In genomic region chr4:129247381-129248242, GRCm38 (mm10) we compare ENCODE assay signal across 8 mouse cellular contexts. TPM values are rescaled to one million over a fixed set of nuclear protein-coding genes. Genes with fewer than 3 reads are reported as not detected.
DNase-seq lines count a peak whose midpoint lies in the region; ATAC-seq and TF ChIP-seq lines count a peak whose summit lies in the region.

No protein-coding gene starts in this region.

- H3K27ac ChIP-seq in cerebellum, adult 2 months (ENCODE audit: insufficient read depth, low read length) = peak overlapping the region; percentile 4; the same call in 1 of the 2 replicates
- no peak overlapping the region for H3K27ac ChIP-seq in ES-E14 (ENCODE audit: insufficient read depth, low read depth, low read length, poor library complexity, severe bottlenecking)
- no peak overlapping the region for H3K27ac ChIP-seq in hindbrain, embryonic 12.5 days
- H3K27ac ChIP-seq in liver, embryonic 15.5 days (replicated peaks) = peak overlapping the region; percentile 33
- H3K27ac ChIP-seq in stomach, postnatal 0 days (replicated peaks) = peak overlapping the region; percentile 98

- H3K36me3 ChIP-seq in ES-E14 (ENCODE audit: control insufficient read depth, insufficient read depth, low read length, poor library complexity, severe bottlenecking) = no peaks in the 10 kb centered on the region
- H3K36me3 ChIP-seq in hindbrain, embryonic 12.5 days = no peaks in the 10 kb centered on the region
- no peaks in the 10 kb centered on the region for H3K36me3 ChIP-seq in liver, embryonic 15.5 days (replicated peaks)
- no peaks in the 10 kb centered on the region for H3K36me3 ChIP-seq in stomach, postnatal 0 days (ENCODE audit: control insufficient read depth, insufficient read depth, low read length)

- H3K9me3 ChIP-seq in ES-E14 (ENCODE audit: control insufficient read depth, insufficient read depth, low read depth, low read length) = no peaks in the 10 kb centered on the region
- H3K9me3 ChIP-seq in hindbrain, embryonic 12.5 days (replicated peaks) = no peaks in the 10 kb centered on the region
- no peaks in the 10 kb centered on the region for H3K9me3 ChIP-seq in liver, embryonic 15.5 days (replicated peaks)
- no peaks in the 10 kb centered on the region for H3K9me3 ChIP-seq in stomach, postnatal 0 days (ENCODE audit: control insufficient read depth, low read length)

- no peaks in the 10 kb centered on the region for H3K27me3 ChIP-seq in cerebellum, adult 2 months (ENCODE audit: control insufficient read depth, insufficient read depth, low read length)
- H3K27me3 ChIP-seq in hindbrain, embryonic 12.5 days = peaks cover 67% of the 10 kb centered on the region
- H3K27me3 ChIP-seq in liver, embryonic 15.5 days = peaks cover 80% of the 10 kb centered on the region
- no peaks in the 10 kb centered on the region for H3K27me3 ChIP-seq in stomach, postnatal 0 days (ENCODE audit: control insufficient read depth, insufficient read depth, low read length)

- no peak for ATAC-seq in hindbrain, embryonic 12.5 days (ENCODE audit: low FRiP score)
- no peak for ATAC-seq in liver, embryonic 15.5 days (ENCODE audit: insufficient read depth)
- peak; percentile 35 for ATAC-seq in stomach, postnatal 0 days (ENCODE audit: low FRiP score, low TSS enrichment)

- in situ Hi-C loops in ES-E14 (cut with MboI; ENCODE audit: low sequenced_read_pairs in 2 of 2, unreplicated experiment in 2 of 2) = no loop called here

- TF ChIP-seq CTCF in cerebellum, adult 2 months (IDR thresholded peaks at IDR 0.05; ENCODE audit: borderline replicate concordance, insufficient read depth, low read depth, low read length) = no peak
- TF ChIP-seq CTCF in stomach, postnatal 0 days (IDR thresholded peaks at IDR 0.05; ENCODE audit: low read depth) = no peak

- peak overlapping the region; percentile 50 for H3K4me3 ChIP-seq in cerebellum, adult 2 months (replicated peaks; ENCODE audit: insufficient read depth, low read depth, low read length)
- H3K4me3 ChIP-seq in ES-E14 (ENCODE audit: insufficient read depth in 1 of 2, low read depth in 1 of 2, low read length in 2 of 2, poor library complexity in 1 of 2, severe bottlenecking in 1 of 2) = peak overlapping the region; percentile 76 to 88
- peak overlapping the region; percentile 49 for H3K4me3 ChIP-seq in hindbrain, embryonic 12.5 days
- H3K4me3 ChIP-seq in liver, embryonic 15.5 days (replicated peaks) = peak overlapping the region; percentile 64
- peak overlapping the region; percentile 72 for H3K4me3 ChIP-seq in stomach, postnatal 0 days (ENCODE audit: low read depth, low read length)

- peak overlapping the region; percentile 94 for H3K4me2 ChIP-seq in hindbrain, embryonic 12.5 days (replicated peaks)
- H3K4me2 ChIP-seq in liver, embryonic 15.5 days = peak overlapping the region; percentile 94
- H3K4me2 ChIP-seq in stomach, postnatal 0 days (replicated peaks; ENCODE audit: low read depth) = peak overlapping the region; percentile 82

- no peak for DNase-seq in cerebellum, adult 2 months
- no peak for DNase-seq in cerebellum, adult 11 months
- no peak for DNase-seq in ES-E14 (ENCODE audit: low read depth, low spot score)
- peak; percentile 83 for DNase-seq in stomach, postnatal 0 days (ENCODE audit: low spot score)
- DNase-seq in spleen, adult 18-20 months = no peak
- DNase-seq in embryo, embryonic 10.5 days (ENCODE audit: low spot score) = no peak

- peaks cover 28% of the 10 kb centered on the region for H3K4me1 ChIP-seq in cerebellum, adult 2 months (ENCODE audit: control insufficient read depth, insufficient read depth, low read length)
- H3K4me1 ChIP-seq in ES-E14 (ENCODE audit: control insufficient read depth in 2 of 2, insufficient read depth in 2 of 2, low read length in 2 of 2, poor library complexity in 1 of 2) = peaks cover 12 to 47% of the 10 kb centered on the region in 2 experiments
- H3K4me1 ChIP-seq in hindbrain, embryonic 12.5 days = peaks cover 39% of the 10 kb centered on the region
- peaks cover 63% of the 10 kb centered on the region for H3K4me1 ChIP-seq in liver, embryonic 15.5 days (replicated peaks)
- peaks cover 3% of the 10 kb centered on the region for H3K4me1 ChIP-seq in stomach, postnatal 0 days (replicated peaks; ENCODE audit: control insufficient read depth, insufficient read depth)

- 13% methylated on average over 24 of the region's 24 CpGs for WGBS in cerebellum, adult 2 months
- WGBS in hindbrain, embryonic 12.5 days = 7% methylated on average over 24 of the region's 24 CpGs
- 10% methylated on average over 24 of the region's 24 CpGs for WGBS in liver, embryonic 15.5 days (ENCODE audit: insufficient replicate concordance)
- WGBS in stomach, postnatal 0 days = 10% methylated on average over 23 of the region's 24 CpGs

- no peak for TF ChIP-seq EP300 in stomach, postnatal 0 days (optimal IDR thresholded peaks at IDR 0.05)

- peak overlapping the region; percentile 79 for H3K9ac ChIP-seq in ES-E14 (ENCODE audit: insufficient read depth, low read depth, low read length, poor library complexity, severe bottlenecking)
- peak overlapping the region; percentile 66 for H3K9ac ChIP-seq in hindbrain, embryonic 12.5 days
- H3K9ac ChIP-seq in liver, embryonic 15.5 days = peak overlapping the region; percentile 59
- H3K9ac ChIP-seq in stomach, postnatal 0 days (ENCODE audit: low read length) = peak overlapping the region; percentile 94

- TF ChIP-seq POLR2A in cerebellum, adult 2 months (IDR thresholded peaks at IDR 0.05; ENCODE audit: borderline replicate concordance, insufficient read depth, low read length) = no peak

TF ChIP-seq in ES-E14, 5 proteins besides CTCF, POLR2A, EP300 and RAD21:
- no peak for TF ChIP-seq ZC3H11A (IDR thresholded peaks at IDR 0.05; ENCODE audit: borderline replicate concordance, low read depth, low read length)
- no peak for TF ChIP-seq ZNF384 (IDR thresholded peaks at IDR 0.05; ENCODE audit: low read depth, low read length)
- no peak for TF ChIP-seq HCFC1 (IDR thresholded peaks at IDR 0.05; ENCODE audit: borderline replicate concordance, insufficient read depth, low read length)
- no peak for TF ChIP-seq CHD2 (IDR thresholded peaks at IDR 0.05; ENCODE audit: low read depth, low read length)
- no peak for TF ChIP-seq MAFK (IDR thresholded peaks at IDR 0.05; ENCODE audit: insufficient read depth, low read depth, low read length)

RNA-seq across cellular contexts. Expression of gene C77080, which starts 13.6 kb away (rescaled TPM):
- polyA plus RNA-seq in cerebellum, adult 2 months (2012; rRNA removed) = 15.6 and 18.5 TPM in 2 replicates
- total RNA-seq in ES-E14 (2012; rRNA removed) = 14.4 and 22.5 TPM in 2 replicates
- 6.0 and 6.4 TPM in 2 replicates for polyA plus RNA-seq in hindbrain, embryonic 12.5 days (2016; fragmentation: Nextera tagmentation; extraction: Ambion mirVana)
- polyA plus RNA-seq in liver, embryonic 15.5 days (2015; fragmentation: Nextera tagmentation; extraction: Ambion mirVana) = 1.1 and 1.6 TPM in 2 replicates
- 9.6 and 10.3 TPM in 2 replicates for polyA plus RNA-seq in stomach, postnatal 0 days (2015; fragmentation: Nextera tagmentation; extraction: Ambion mirVana)

RNA-seq across cellular contexts. Expression of gene Sync, which starts 39.8 kb away (rescaled TPM):
- 1.00 and 1.4 TPM in 2 replicates for polyA plus RNA-seq in cerebellum, adult 2 months (2012; rRNA removed)
- total RNA-seq in ES-E14 (2012; rRNA removed) = 2.0 and 2.1 TPM in 2 replicates
- 1.7 and 1.8 TPM in 2 replicates for polyA plus RNA-seq in hindbrain, embryonic 12.5 days (2016; fragmentation: Nextera tagmentation; extraction: Ambion mirVana)
- 0.21 and 0.35 TPM in 2 replicates for polyA plus RNA-seq in liver, embryonic 15.5 days (2015; fragmentation: Nextera tagmentation; extraction: Ambion mirVana)
- 2.9 and 3.2 TPM in 2 replicates for polyA plus RNA-seq in stomach, postnatal 0 days (2015; fragmentation: Nextera tagmentation; extraction: Ambion mirVana)

RNA-seq across cellular contexts. Expression of gene Yars, which starts 58.1 kb away (rescaled TPM):
- 104 and 107 TPM in 2 replicates for polyA plus RNA-seq in cerebellum, adult 2 months (2012; rRNA removed)
- 125 and 136 TPM in 2 replicates for total RNA-seq in ES-E14 (2012; rRNA removed)
- polyA plus RNA-seq in hindbrain, embryonic 12.5 days (2016; fragmentation: Nextera tagmentation; extraction: Ambion mirVana) = 98.1 and 104 TPM in 2 replicates
- polyA plus RNA-seq in liver, embryonic 15.5 days (2015; fragmentation: Nextera tagmentation; extraction: Ambion mirVana) = 60.8 and 62.4 TPM in 2 replicates
- 41.3 and 44.2 TPM in 2 replicates for polyA plus RNA-seq in stomach, postnatal 0 days (2015; fragmentation: Nextera tagmentation; extraction: Ambion mirVana)

RNA-seq across cellular contexts. Expression of gene S100pbp, which starts 58.1 kb away (rescaled TPM):
- polyA plus RNA-seq in cerebellum, adult 2 months (2012; rRNA removed) = 28.5 and 31.3 TPM in 2 replicates
- 25.5 and 25.7 TPM in 2 replicates for total RNA-seq in ES-E14 (2012; rRNA removed)
- 23.2 and 26.7 TPM in 2 replicates for polyA plus RNA-seq in hindbrain, embryonic 12.5 days (2016; fragmentation: Nextera tagmentation; extraction: Ambion mirVana)
- 6.0 and 6.6 TPM in 2 replicates for polyA plus RNA-seq in liver, embryonic 15.5 days (2015; fragmentation: Nextera tagmentation; extraction: Ambion mirVana)
- 3.7 and 4.5 TPM in 2 replicates for polyA plus RNA-seq in stomach, postnatal 0 days (2015; fragmentation: Nextera tagmentation; extraction: Ambion mirVana)

Comparison
In these comparisons a context has a peak if more than half of its experiments do, and no peak if none do; other contexts are left out.
1. H3K27ac ChIP-seq: peak in cerebellum, adult 2 months (single experiment), liver, embryonic 15.5 days (single experiment) and stomach, postnatal 0 days (single experiment); none in ES-E14 (single experiment) and hindbrain, embryonic 12.5 days (single experiment).
2. Peak in every context shown above with its lines, with median percentiles within 50 percentile points of each other: H3K4me3 ChIP-seq, H3K9ac ChIP-seq and H3K4me2 ChIP-seq.